Mouse (Mus musculus): ENCODE measurements around the gene Tph1. TPM values are rescaled to one million over a fixed set of nuclear protein-coding genes. Genes with fewer than 3 reads are reported as not detected.

Gene Tph1
- 1.3 and 8.3 TPM in 2 replicates for polyA plus RNA-seq (2015; fragmentation: Nextera tagmentation; extraction: Ambion mirVana)

GRCm38 (mm10) chr7:46672160-46672672 is at the start of gene Tph1:
Gene Tph1, minus strand, starts transcription at chr7:46672537.

GRCm38 (mm10) chr7:46715600-46715999 is 43.3 kb upstream of the Tph1 start, which contains the start of gene Saa3:
Gene Saa3, minus strand, starts transcription at chr7:46715700.

GRCm38 (mm10) chr7:46710390-46710844 is 38.1 kb upstream of the Tph1 start, which contains the start of gene Saal1:
Gene Saal1, minus strand, starts transcription at chr7:46710680.

GRCm38 (mm10) chr7:46639692-46640031 is 32.7 kb downstream of the Tph1 start, which contains the start of gene Sergef:
Gene Sergef, minus strand, starts transcription at chr7:46639807.

Other genes with a start within 250 kb of the Tph1 start
- 9.1 and 9.7 TPM in 2 replicates for gene Sergef, start 32.7 kb downstream of the Tph1 start, polyA plus RNA-seq (2015; fragmentation: Nextera tagmentation; extraction: Ambion mirVana)
- 11.8 and 13.0 TPM in 2 replicates for gene Saal1, start 38.1 kb upstream of the Tph1 start, polyA plus RNA-seq (2015; fragmentation: Nextera tagmentation; extraction: Ambion mirVana)
- gene Saa3, start 43.2 kb upstream of the Tph1 start, polyA plus RNA-seq (2015; fragmentation: Nextera tagmentation; extraction: Ambion mirVana), result 3.6 and 49.8 TPM in 2 replicates
- gene Saa4, start 60.1 kb upstream of the Tph1 start, polyA plus RNA-seq (2015; fragmentation: Nextera tagmentation; extraction: Ambion mirVana), result not detected in 2 replicates
- gene Saa1, start 70.4 kb upstream of the Tph1 start, polyA plus RNA-seq (2015; fragmentation: Nextera tagmentation; extraction: Ambion mirVana), result not detected in 2 replicates
- gene Saa2, start 79.3 kb upstream of the Tph1 start, polyA plus RNA-seq (2015; fragmentation: Nextera tagmentation; extraction: Ambion mirVana), result not detected in 2 replicates
- gene Hps5, start 123.5 kb upstream of the Tph1 start, polyA plus RNA-seq (2015; fragmentation: Nextera tagmentation; extraction: Ambion mirVana), result 6.7 and 7.4 TPM in 2 replicates
- 35.1 and 38.9 TPM in 2 replicates for gene Gtf2h1, start 123.6 kb upstream of the Tph1 start, polyA plus RNA-seq (2015; fragmentation: Nextera tagmentation; extraction: Ambion mirVana)
- 1,169 and 1,232 TPM in 2 replicates for gene Ldha, start 168.9 kb upstream of the Tph1 start, polyA plus RNA-seq (2015; fragmentation: Nextera tagmentation; extraction: Ambion mirVana)
- gene Ldhc, start 188.7 kb upstream of the Tph1 start, polyA plus RNA-seq (2015; fragmentation: Nextera tagmentation; extraction: Ambion mirVana), result not detected in 2 replicates
- gene Tsg101, start 247.4 kb upstream of the Tph1 start, polyA plus RNA-seq (2015; fragmentation: Nextera tagmentation; extraction: Ambion mirVana), result 95.5 and 110 TPM in 2 replicates